Mouse (Mus musculus) cerebellum, adult 2 months (tissue): Measurements from ENCODE around the gene Tcf3.

Experiments used
- CTCF ChIP-seq: fragments of 200-500 bp; IDR thresholded peaks from 2 replicates; pipeline ENCODE4 v1.5.1; 2011; ENCODE audit warnings: low read depth, mild to moderate bottlenecking, control low read depth, low read length, moderate library complexity, borderline replicate concordance; ENCODE audit not compliant: insufficient read depth
- POLR2A ChIP-seq: fragments of 200-500 bp; IDR thresholded peaks from 2 replicates; pipeline ENCODE4 v1.6.1; 2011; ENCODE audit warnings: low read length, control low read depth, borderline replicate concordance; ENCODE audit not compliant: insufficient read depth

- TF ChIP-seq CTCF, result no peak
- TF ChIP-seq POLR2A, result no peak
These were observed 26.2 kb upstream of the Tcf3 start for GRCm38 (mm10) chr10:80459671-80460070.
